Mouse (Mus musculus) forebrain, embryonic 14.5 days (tissue): ENCODE results near the gene Smurf2. TPM values are rescaled to one million over a fixed set of nuclear protein-coding genes. Genes with fewer than 3 reads are reported as not detected.

Experiments
- ATAC-seq: fragments of 200-750 bp; cut with Nextera tagmentation; 2 replicates; pipeline ENCODE4 v1.8.0; 2017; ENCODE audit warnings: mild to moderate bottlenecking, moderate library complexity
- DNase-seq: peaks from one replicate; pipeline ENCODE4 v3.0.0-alpha.2; 2015; ENCODE audit warnings: low spot score
- H3K27ac ChIP-seq: fragments of 300-500 bp; sonication (generic); 2 replicates; pipeline ENCODE4 v1.5.1; 2014; ENCODE audit warnings: low read depth, mild to moderate bottlenecking, control low read depth, low read length, moderate library complexity
- H3K27me3 ChIP-seq: fragments of 300-500 bp; sonication (generic); replicated peaks from 2 replicates; pipeline ENCODE4 v1.6.1; 2014; ENCODE audit warnings: low read length, control low read depth, mixed read lengths; ENCODE audit not compliant: control insufficient read depth, insufficient read depth
- H3K36me3 ChIP-seq: fragments of 300-500 bp; sonication (generic); 2 replicates; pipeline ENCODE4 v1.6.1; 2014; ENCODE audit warnings: low read length, control low read depth; ENCODE audit not compliant: control insufficient read depth, insufficient read depth
- H3K4me1 ChIP-seq: fragments of 300-500 bp; sonication (generic); 2 replicates; pipeline ENCODE4 v1.6.1; 2014; ENCODE audit warnings: antibody characterized with exemption, low read length, control low read depth; ENCODE audit not compliant: control insufficient read depth, insufficient read depth
- H3K4me2 ChIP-seq: fragments of 300-500 bp; sonication (generic); 2 replicates; pipeline ENCODE4 v1.6.1; 2014; ENCODE audit warnings: mild to moderate bottlenecking, control low read depth, low read length
- H3K4me3 ChIP-seq: fragments of 300-500 bp; sonication (generic); 2 replicates; pipeline ENCODE4 v1.5.1; 2014; ENCODE audit warnings: low read depth, low read length, control low read depth
- H3K9ac ChIP-seq: fragments of 300-500 bp; sonication (generic); 2 replicates; pipeline ENCODE4 v1.6.1; 2014; ENCODE audit warnings: mild to moderate bottlenecking, low read length, control low read depth, moderate library complexity
- H3K9me3 ChIP-seq: fragments of 300-500 bp; sonication (generic); replicated peaks from 2 replicates; pipeline ENCODE4 v1.6.1; 2016; ENCODE audit warnings: low read length, control low read depth, mixed read lengths; ENCODE audit not compliant: control insufficient read depth
- WGBS: fragments of 180-500 bp; shearing (Covaris S2); extraction: QIAGEN DNeasy Blood & Tissue Kit; methylation state at CpG from one replicate; pipeline ENCODE4 v1.1.7; 2014; 5-methylcytosine and 5-hydroxymethylcytosine counted together
- polyA plus RNA-seq: library from polyadenylated mRNA; unstranded; fragments of >200 nt; fragmentation: Nextera tagmentation; extraction: Ambion mirVana; gene quantifications from 2 replicates; pipeline ENCODE4 v1.2.1, GENCODE M21; 2014

Gene Smurf2
- polyA plus RNA-seq, 1 experiment from 2014 or later, result 20.0 TPM

DNA sequence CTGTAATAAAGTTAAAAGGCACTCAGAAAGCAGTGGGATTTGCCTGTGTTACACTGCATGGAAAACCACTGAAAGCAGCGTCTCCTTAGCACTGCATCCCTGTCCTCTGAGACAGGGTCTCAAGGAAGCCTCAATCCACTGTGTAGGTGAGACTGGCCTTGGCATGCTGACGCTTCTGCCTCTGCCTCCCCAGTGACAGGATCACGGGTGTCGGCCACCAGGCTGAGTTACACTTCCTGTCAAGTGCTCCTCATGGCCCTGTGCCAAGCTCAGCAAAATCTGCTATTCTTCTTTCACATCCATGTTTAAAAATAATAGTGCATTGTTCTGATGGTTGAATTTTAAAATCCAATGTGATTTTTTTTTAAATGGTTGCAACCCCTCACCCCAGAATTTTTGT is 99.5 kb downstream of the Smurf2 start:
- Histone ChIP-seq H3K9ac (no peak overlapping the region), H3K36me3 (peaks cover 64% of the 10 kb centered on the region), H3K4me2 (no peak overlapping the region), H3K4me3 (no peak overlapping the region), H3K27ac (no peak overlapping the region), H3K4me1 (peaks cover 6% of the 10 kb centered on the region), H3K27me3 (no peaks in the 10 kb centered on the region), H3K9me3 (no peaks in the 10 kb centered on the region)
- DNase-seq (no peak), ATAC-seq (no peak)
- WGBS, result 70% methylated on average over 4 of the region's 4 CpGs

DNA sequence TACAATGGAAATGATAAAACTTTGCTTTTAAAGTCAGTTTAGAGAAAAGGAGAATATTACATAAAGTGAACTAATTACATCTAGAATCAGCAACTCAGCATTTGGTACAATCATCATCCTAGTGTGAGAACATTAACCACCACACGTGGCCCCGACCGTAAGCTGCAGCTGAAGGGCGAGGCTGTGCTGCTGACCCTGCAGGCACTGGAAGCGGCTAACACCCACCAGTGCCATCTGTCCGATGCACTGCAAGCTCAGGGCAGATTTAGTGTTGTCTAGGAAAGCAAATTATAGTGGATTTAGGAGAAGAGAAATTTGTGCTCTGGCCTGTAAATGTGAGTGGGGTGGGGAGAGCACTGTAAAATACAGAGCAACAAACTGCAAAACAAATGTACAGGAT is 100.3 kb downstream of the Smurf2 start:
- Histone ChIP-seq H3K4me2 (no peak overlapping the region), H3K4me1 (peaks cover 6% of the 10 kb centered on the region), H3K9ac (no peak overlapping the region), H3K4me3 (no peak overlapping the region), H3K27ac (no peak overlapping the region), H3K36me3 (peaks cover 70% of the 10 kb centered on the region), H3K27me3 (no peaks in the 10 kb centered on the region), H3K9me3 (no peaks in the 10 kb centered on the region)
- ATAC-seq (no peak), DNase-seq (no peak)
- WGBS, result 81% methylated on average over 6 of the region's 6 CpGs

DNA sequence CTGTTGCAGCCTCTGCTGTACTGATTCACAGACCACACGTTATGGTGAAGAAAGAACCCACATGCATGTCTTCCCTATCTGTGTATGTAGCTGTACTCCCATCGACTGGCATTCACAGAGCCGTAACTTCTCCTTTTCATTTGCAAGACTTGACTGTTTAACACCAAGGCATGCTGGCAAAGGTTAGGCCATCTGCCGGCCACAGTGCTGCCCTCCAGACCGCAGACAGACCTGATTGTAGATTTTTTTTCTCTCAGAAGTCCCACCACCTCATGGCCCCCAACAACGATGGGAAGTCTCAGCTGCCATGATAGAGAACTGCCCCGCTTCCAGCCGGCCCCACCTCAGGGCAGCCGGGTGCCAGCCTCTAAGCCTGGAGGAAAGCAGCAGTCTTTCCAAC is 100.9 kb downstream of the Smurf2 start:
- Histone ChIP-seq H3K4me1 (peaks cover 6% of the 10 kb centered on the region), H3K27ac (no peak overlapping the region; the same call in 1 of the 2 replicates), H3K36me3 (peaks cover 73% of the 10 kb centered on the region), H3K4me3 (no peak overlapping the region), H3K9ac (no peak overlapping the region), H3K4me2 (no peak overlapping the region), H3K27me3 (no peaks in the 10 kb centered on the region), H3K9me3 (no peaks in the 10 kb centered on the region)
- ATAC-seq (no peak), DNase-seq (no peak)
- WGBS, result 91% methylated on average over 9 of the region's 9 CpGs

DNA sequence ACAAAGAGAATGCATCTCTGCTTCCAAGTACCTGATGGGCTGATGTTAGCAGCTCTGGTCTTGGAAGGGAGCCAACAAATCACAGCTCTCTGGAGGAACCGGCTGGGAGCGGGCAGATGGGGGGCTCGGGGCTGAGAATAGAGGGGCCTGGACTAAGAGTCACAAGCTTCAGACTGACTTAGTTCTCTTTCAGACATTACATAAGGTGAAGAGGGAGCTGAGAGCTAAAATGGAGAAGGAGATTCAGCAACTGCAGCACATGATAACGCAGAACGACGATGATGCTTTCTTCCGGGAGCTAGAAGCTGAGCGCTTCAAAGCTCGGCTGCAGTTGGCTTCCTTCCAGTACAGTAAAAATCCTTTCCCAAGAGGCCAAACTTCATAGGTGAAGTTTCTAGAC is 102.2 kb downstream of the Smurf2 start:
- Histone ChIP-seq H3K4me1 (peaks cover 6% of the 10 kb centered on the region), H3K4me2 (peak overlapping the region; percentile 1; the same call in 1 of the 2 replicates), H3K36me3 (peaks cover 81% of the 10 kb centered on the region), H3K9me3 (no peaks in the 10 kb centered on the region), H3K9ac (no peak overlapping the region), H3K27ac (peak overlapping the region; percentile 9; the same call in 1 of the 2 replicates), H3K27me3 (no peaks in the 10 kb centered on the region), H3K4me3 (no peak overlapping the region)
- DNase-seq (peak; percentile 87), ATAC-seq (peak; percentile 89)
- WGBS, result 27% methylated on average over 9 of the region's 9 CpGs

DNA sequence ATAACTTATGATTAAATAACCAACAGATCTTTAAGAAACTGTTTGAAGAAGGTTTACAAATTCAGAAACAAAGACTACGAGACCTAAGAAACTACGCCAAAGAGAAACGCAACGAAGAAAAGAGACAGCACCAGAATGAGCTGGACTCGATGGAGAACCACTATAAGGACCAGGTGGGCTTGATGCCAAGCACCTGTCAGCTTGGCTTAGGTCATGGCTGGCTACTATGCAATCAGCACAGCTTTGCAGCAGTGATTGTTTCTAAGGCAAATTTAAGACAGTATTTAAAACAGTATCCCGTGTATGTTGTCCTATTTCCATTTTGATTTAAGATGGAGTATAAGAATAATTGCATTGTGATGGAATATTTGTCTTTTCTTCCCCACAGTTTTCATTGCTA is 102.7 kb downstream of the Smurf2 start:
- Histone ChIP-seq H3K4me1 (peaks cover 6% of the 10 kb centered on the region), H3K4me2 (peak overlapping the region; percentile 1; the same call in 1 of the 2 replicates)
- WGBS, result 43% methylated on average over 6 of the region's 6 CpGs

DNA sequence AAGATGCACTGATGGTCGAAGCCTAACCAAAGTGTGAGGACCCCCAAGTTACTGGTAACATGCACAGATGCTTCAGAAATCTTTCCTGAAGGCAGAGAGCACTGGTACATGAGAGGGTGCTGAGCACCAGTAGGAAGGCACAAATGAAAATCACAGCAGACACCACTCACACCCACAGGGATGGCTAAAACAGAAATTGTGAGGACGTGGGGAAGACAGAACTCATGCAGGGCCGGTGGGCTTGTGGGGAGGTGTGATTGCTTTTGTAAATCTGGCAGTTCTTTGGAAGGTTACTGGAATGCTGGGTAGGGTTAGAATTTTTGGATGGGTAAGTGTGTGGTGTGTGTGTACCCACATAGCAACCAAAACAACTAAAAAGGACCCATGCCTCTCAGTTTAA is 103.4 kb downstream of the Smurf2 start:
- Histone ChIP-seq H3K27ac (peak overlapping the region; percentile 49; the same call in 1 of the 2 replicates), H3K27me3 (no peaks in the 10 kb centered on the region), H3K4me2 (no peak overlapping the region), H3K36me3 (peaks cover 80% of the 10 kb centered on the region), H3K4me1 (peaks cover 6% of the 10 kb centered on the region), H3K9ac (no peak overlapping the region), H3K4me3 (no peak overlapping the region), H3K9me3 (no peaks in the 10 kb centered on the region)
- ATAC-seq (no peak), DNase-seq (no peak)
- WGBS, result 78% methylated on average over 3 of the region's 3 CpGs

More for the DNA sequence above, 102.7 kb downstream of the Smurf2 start:
- H3K9me3 ChIP-seq, result no peaks in the 10 kb centered on the region
- peak overlapping the region; percentile 9; the same call in 1 of the 2 replicates for H3K27ac ChIP-seq
- ATAC-seq (peak; percentile 70), DNase-seq (peak; percentile 67)
- H3K27me3 ChIP-seq, result no peaks in the 10 kb centered on the region
- H3K4me3 ChIP-seq, result no peak overlapping the region
- peaks cover 79% of the 10 kb centered on the region for H3K36me3 ChIP-seq
- H3K9ac ChIP-seq, result no peak overlapping the region

DNA sequence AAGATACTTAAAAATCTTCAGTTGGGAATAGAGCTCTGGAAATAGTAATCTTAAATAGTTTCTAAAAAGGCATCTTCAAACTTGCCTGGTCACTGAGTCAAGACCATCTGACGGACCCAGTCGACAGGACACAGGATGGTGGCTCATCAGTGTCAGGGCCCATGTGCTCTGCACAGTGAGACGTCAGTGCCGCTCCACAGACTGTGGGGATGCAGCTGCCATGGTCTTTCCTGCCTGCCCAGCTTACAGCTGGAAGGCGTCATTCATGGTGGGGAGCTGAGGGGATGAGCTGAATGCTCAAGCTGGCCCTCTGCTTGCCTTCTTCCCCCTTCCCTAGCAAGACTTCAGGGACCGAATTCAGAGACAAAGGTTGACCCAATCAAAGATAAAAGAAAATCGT is 104.2 kb downstream of the Smurf2 start:
- peaks cover 86% of the 10 kb centered on the region for H3K36me3 ChIP-seq
- no peak overlapping the region for H3K4me3 ChIP-seq
- DNase-seq, result no peak
- no peak overlapping the region for H3K4me2 ChIP-seq
- no peak overlapping the region for H3K27ac ChIP-seq
- H3K9me3 ChIP-seq, result no peaks in the 10 kb centered on the region
- H3K4me1 ChIP-seq, result peaks cover 6% of the 10 kb centered on the region
- ATAC-seq, result no peak
- H3K9ac ChIP-seq, result no peak overlapping the region
- no peaks in the 10 kb centered on the region for H3K27me3 ChIP-seq
- 89% methylated on average over 7 of the region's 7 CpGs for WGBS

DNA sequence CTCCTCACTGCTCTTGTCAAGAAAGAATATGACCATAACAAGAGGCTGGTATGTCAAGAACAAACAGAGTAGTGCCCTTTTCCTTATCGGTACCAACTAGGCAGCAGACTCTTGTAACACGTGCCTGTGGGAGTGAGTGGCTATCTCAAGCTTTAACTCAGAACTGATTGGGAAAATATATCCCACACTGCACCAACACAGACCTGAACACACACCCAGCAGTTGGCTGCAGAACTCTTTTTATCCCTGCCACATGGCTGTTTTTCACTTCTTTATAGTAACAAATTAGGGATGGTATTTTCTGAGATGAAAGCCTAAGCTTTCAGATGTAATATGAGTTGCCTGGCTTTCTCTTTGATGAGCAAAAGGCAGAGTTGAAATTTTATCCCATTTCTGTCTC is 104.8 kb downstream of the Smurf2 start:
- Histone ChIP-seq H3K9ac (no peak overlapping the region), H3K4me2 (no peak overlapping the region), H3K4me1 (peaks cover 6% of the 10 kb centered on the region), H3K9me3 (no peaks in the 10 kb centered on the region), H3K4me3 (no peak overlapping the region), H3K27ac (no peak overlapping the region), H3K27me3 (no peaks in the 10 kb centered on the region), H3K36me3 (peaks cover 86% of the 10 kb centered on the region)
- no peak for DNase-seq
- no peak for ATAC-seq
- 100% methylated on average over 2 of the region's 2 CpGs for WGBS

DNA sequence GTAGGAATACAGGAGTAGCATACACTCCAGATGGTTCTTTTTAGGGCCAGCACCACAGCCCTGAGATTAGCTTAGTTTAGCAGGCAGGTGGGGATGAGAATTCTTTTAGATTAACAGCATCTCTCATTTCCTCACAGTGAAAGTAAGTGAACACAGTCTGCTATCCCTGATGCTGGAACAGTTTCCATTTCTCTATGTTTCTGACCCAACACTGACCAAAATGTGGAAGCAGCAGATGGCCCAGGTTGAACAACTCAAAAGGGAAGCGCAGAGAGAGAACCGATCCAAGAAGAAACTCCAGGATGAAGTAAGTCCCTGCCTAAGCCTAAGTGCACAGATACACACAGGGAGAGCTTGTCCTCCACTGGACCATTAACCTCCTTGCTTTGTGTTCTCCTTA is 105.2 kb downstream of the Smurf2 start:
- H3K36me3 ChIP-seq, result peaks cover 86% of the 10 kb centered on the region
- 98% methylated on average over 2 of the region's 2 CpGs for WGBS
- no peak for DNase-seq

More for the DNA sequence above, 105.2 kb downstream of the Smurf2 start:
- Histone ChIP-seq H3K9ac (no peak overlapping the region), H3K27me3 (no peaks in the 10 kb centered on the region), H3K4me3 (no peak overlapping the region), H3K9me3 (no peaks in the 10 kb centered on the region), H3K27ac (no peak overlapping the region), H3K4me1 (peaks cover 6% of the 10 kb centered on the region), H3K4me2 (no peak overlapping the region)
- no peak for ATAC-seq
